Mouse (Mus musculus): ENCODE results near the gene Cdc20. TPM values are rescaled to one million over a fixed set of nuclear protein-coding genes. Genes with fewer than 3 reads are reported as not detected.
A peak's percentile ranks its signal among the peaks of the same experiment; 100 is the strongest.

Gene Cdc20
- polyA plus RNA-seq, 1 experiment from 2014 or later = 16.5 TPM

DNA sequence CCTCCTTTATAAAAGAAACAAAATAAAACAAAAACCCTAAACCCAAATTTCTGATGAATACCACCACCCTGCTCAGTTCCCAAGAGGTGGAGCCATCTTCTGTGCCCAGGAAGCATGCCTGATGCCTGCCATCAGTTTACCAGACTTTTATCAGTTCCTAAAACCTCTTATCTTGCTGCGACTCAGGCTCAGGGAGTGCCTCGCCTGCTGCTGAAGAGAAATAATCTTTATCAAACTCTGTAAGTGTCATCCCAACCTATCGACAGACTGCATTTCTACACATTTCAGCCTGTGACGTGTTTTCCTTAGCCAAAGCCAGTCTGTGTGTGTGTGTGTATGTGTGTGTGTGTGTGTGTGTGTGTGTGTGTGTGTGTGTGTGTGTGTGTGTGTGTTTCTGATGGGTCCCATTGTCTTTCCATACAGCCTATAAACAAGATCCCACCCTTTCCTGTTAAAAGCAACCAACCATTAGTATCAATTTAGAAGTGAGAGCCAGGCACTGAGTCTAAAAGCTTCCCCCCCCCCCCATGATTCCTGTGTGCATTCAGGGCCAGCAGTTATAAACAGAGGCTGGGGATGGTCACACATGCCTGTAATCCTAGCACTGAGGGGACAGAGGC is 12.5 kb downstream of the Cdc20 start:
- Histone ChIP-seq H3K27me3 (replicated peaks; ENCODE audit: insufficient read depth, low read length) (no peaks in the 10 kb centered on the region), H3K36me3 (ENCODE audit: insufficient read depth, low read length) (peaks cover 15% of the 10 kb centered on the region; the same call in 1 of the 2 replicates), H3K4me3 (ENCODE audit: low read depth, low read length) (no peak overlapping the region), H3K9ac (replicated peaks; ENCODE audit: low read depth) (no peak overlapping the region), H3K4me1 (ENCODE audit: insufficient read depth, low read depth, low read length) (peaks cover 19% of the 10 kb centered on the region; the same call in 1 of the 2 replicates), H3K27ac (ENCODE audit: low read length) (peak overlapping the region; percentile 69; the same call in 1 of the 2 replicates), H3K9me3 (ENCODE audit: low read length) (no peaks in the 10 kb centered on the region), H3K4me2 (replicated peaks; ENCODE audit: low read depth, low read length) (no peak overlapping the region)
- peak; percentile 52 for TF ChIP-seq EP300 (IDR thresholded peaks at IDR 0.05)
- TF ChIP-seq CTCF (IDR thresholded peaks at IDR 0.05) = no peak
- DNase-seq (ENCODE audit: low spot score) (peak; percentile 60), ATAC-seq (peak; percentile 4)
- 48% methylated on average over 4 of the region's 4 CpGs for WGBS

DNA sequence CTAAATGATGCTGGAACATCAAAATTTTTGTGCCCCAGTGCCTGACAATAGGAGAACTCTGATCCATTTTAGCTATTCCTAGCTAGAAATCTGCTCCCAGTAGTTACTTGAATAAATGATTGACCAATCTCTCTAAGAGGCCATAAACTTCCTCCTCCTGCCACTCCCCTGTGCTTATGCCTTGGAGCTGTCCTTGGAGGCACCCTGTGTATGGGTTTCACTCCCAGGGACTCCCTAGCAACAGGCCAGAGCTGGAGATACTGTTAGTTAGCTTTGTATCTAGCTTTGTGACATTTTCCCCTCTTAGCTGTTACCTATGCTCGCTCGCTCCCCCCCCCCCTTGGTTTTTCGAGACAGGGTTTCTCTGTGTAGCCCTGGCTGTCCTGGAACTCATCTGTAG is 15.8 kb downstream of the Cdc20 start:
- Histone ChIP-seq H3K27me3 (replicated peaks; ENCODE audit: insufficient read depth, low read length) (no peaks in the 10 kb centered on the region), H3K4me1 (ENCODE audit: insufficient read depth, low read depth, low read length) (no peaks in the 10 kb centered on the region), H3K9me3 (ENCODE audit: low read length) (no peaks in the 10 kb centered on the region), H3K4me3 (ENCODE audit: low read depth, low read length) (no peak overlapping the region), H3K27ac (ENCODE audit: low read length) (no peak overlapping the region), H3K36me3 (ENCODE audit: insufficient read depth, low read length) (peaks cover 25% of the 10 kb centered on the region), H3K9ac (replicated peaks; ENCODE audit: low read depth) (no peak overlapping the region), H3K4me2 (replicated peaks; ENCODE audit: low read depth, low read length) (no peak overlapping the region)
- TF ChIP-seq CTCF (IDR thresholded peaks at IDR 0.05) = no peak
- TF ChIP-seq EP300 (IDR thresholded peaks at IDR 0.05) = no peak
- DNase-seq (ENCODE audit: low spot score) = peak; percentile 45
- 95% methylated on average over 2 of the region's 3 CpGs for WGBS
- ATAC-seq = no peak

DNA sequence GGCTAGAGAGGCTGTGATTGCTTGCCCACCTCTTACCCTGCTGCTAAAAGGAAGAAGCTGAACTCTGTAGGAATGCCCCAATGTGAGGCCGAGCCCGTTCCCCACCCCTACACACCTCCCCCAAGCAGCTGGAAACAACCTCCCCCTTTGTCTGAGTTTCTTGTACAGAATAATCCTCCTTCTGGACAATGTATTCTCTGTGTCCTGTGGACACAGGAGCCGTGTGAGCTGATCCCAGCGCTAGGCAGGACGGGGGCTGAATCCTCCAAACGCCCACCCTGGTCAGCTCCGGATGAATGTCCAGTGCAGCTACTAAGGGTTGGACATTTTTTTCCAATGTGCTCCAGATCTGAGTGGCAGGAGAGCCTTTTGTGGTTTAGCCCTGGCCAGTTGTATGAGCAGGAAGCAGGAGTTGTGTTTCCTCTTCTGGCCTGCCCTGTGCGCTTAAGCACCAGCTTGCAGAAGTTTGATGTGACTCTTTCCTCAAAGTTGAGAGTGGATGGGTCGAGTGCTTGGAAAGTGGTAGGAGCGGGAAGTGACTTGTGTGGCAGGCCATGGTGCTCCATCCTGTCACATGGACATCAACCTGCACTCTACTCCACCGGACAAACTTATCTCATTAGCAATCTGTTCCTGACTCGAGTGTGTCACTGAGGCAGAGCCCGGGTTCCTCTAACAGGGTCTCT is 19.9 kb downstream of the Cdc20 start:
- no peak overlapping the region for H3K27ac ChIP-seq (ENCODE audit: low read length)
- no peaks in the 10 kb centered on the region for H3K27me3 ChIP-seq (replicated peaks; ENCODE audit: insufficient read depth, low read length)
- H3K4me3 ChIP-seq (ENCODE audit: low read depth, low read length) = no peak overlapping the region
- no peak for TF ChIP-seq EP300 (IDR thresholded peaks at IDR 0.05)
- no peak for TF ChIP-seq CTCF (IDR thresholded peaks at IDR 0.05)
- ATAC-seq = peak; percentile 35; the same call in 1 of the 2 replicates
- 73% methylated on average over 13 of the region's 13 CpGs for WGBS
- no peaks in the 10 kb centered on the region for H3K9me3 ChIP-seq (ENCODE audit: low read length)
- H3K4me2 ChIP-seq (replicated peaks; ENCODE audit: low read depth, low read length) = no peak overlapping the region
- H3K4me1 ChIP-seq (ENCODE audit: insufficient read depth, low read depth, low read length) = no peaks in the 10 kb centered on the region
- DNase-seq (ENCODE audit: low spot score) = no peak
- peaks cover 55% of the 10 kb centered on the region for H3K36me3 ChIP-seq (ENCODE audit: insufficient read depth, low read length)
- H3K9ac ChIP-seq (replicated peaks; ENCODE audit: low read depth) = no peak overlapping the region

DNA sequence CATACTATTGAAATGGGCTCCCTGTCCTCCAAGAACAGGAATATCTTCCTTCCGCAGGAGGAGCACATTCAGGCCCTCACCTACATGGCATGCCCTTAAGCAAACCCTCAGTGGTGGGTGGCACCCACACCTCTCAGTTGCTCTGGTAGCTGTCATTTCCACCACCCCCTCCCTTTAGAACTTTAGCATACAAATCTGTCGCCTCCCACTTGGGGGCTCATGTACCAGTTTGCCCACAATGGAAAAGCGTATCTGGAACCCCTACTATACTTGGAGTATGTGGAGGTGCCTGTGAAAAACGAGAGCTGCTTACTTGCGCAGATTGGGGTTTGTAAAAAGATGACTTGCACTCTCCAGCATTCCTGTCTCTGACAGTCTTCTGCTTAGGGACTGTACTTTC is 20.8 kb downstream of the Cdc20 start:
- Histone ChIP-seq H3K27me3 (replicated peaks; ENCODE audit: insufficient read depth, low read length) (no peaks in the 10 kb centered on the region), H3K9ac (replicated peaks; ENCODE audit: low read depth) (no peak overlapping the region), H3K4me2 (replicated peaks; ENCODE audit: low read depth, low read length) (no peak overlapping the region), H3K9me3 (ENCODE audit: low read length) (no peaks in the 10 kb centered on the region), H3K36me3 (ENCODE audit: insufficient read depth, low read length) (peaks cover 58% of the 10 kb centered on the region), H3K27ac (ENCODE audit: low read length) (no peak overlapping the region), H3K4me3 (ENCODE audit: low read depth, low read length) (no peak overlapping the region), H3K4me1 (ENCODE audit: insufficient read depth, low read depth, low read length) (no peaks in the 10 kb centered on the region)
- no peak for TF ChIP-seq CTCF (IDR thresholded peaks at IDR 0.05)
- TF ChIP-seq EP300 (IDR thresholded peaks at IDR 0.05) = no peak
- 95% methylated on average over 5 of the region's 5 CpGs for WGBS
- no peak for DNase-seq (ENCODE audit: low spot score)
- ATAC-seq = no peak

DNA sequence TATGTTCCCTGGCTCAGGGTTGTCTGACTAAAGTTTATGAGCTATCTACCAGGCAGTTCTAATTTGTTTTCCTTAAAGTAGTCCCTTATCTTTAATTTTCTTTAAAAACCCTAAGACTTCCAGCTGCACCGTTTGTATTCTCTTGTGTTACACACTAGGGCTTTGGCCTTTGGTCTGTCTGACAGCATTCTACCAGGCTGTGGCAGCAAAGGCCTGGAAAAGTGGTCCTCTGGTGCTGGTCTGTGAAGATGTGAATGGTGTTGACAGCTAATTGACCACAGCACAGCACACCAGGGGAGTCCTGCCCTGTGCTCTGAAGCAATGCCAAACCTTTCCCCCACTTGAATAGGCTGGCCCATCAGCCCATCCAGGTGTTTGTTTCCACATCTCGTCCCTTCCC is 21.4 kb downstream of the Cdc20 start:
- no peak for ATAC-seq

DNA sequence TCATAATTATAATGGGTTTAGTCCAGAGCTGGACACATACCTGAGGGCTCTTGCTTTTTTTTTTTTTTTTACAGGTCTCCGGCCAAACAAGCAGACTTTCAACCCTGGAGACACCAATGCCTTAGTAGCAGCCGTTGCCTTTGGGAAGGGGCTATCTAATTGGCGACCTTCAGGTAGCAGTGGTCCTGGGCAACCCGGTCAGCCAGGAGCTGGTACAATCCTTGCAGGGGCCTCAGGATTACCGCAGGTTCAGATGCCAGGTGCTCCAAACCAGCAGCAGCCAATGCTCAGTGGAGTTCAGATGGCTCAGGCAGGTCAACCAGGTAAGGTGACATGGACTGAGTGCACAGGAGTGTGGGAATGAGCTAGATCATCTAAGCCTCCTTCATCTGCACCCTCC is 23.6 kb downstream of the Cdc20 start:
- WGBS = 96% methylated on average over 5 of the region's 5 CpGs
- TF ChIP-seq CTCF (IDR thresholded peaks at IDR 0.05) (no peak), EP300 (IDR thresholded peaks at IDR 0.05) (no peak)
- DNase-seq (ENCODE audit: low spot score) = no peak
- ATAC-seq = no peak
- no peak overlapping the region for H3K4me2 ChIP-seq (replicated peaks; ENCODE audit: low read depth, low read length)
- H3K27ac ChIP-seq (ENCODE audit: low read length) = no peak overlapping the region
- H3K9ac ChIP-seq (replicated peaks; ENCODE audit: low read depth) = no peak overlapping the region
- no peaks in the 10 kb centered on the region for H3K27me3 ChIP-seq (replicated peaks; ENCODE audit: insufficient read depth, low read length)
- H3K36me3 ChIP-seq (ENCODE audit: insufficient read depth, low read length) = peaks cover 43% of the 10 kb centered on the region
- no peak overlapping the region for H3K4me3 ChIP-seq (ENCODE audit: low read depth, low read length)
- H3K4me1 ChIP-seq (ENCODE audit: insufficient read depth, low read depth, low read length) = peaks cover 10% of the 10 kb centered on the region; the same call in 1 of the 2 replicates
- H3K9me3 ChIP-seq (ENCODE audit: low read length) = no peaks in the 10 kb centered on the region

More for the DNA sequence above, 21.4 kb downstream of the Cdc20 start:
- Histone ChIP-seq H3K27me3 (replicated peaks; ENCODE audit: insufficient read depth, low read length) (no peaks in the 10 kb centered on the region), H3K4me3 (ENCODE audit: low read depth, low read length) (no peak overlapping the region), H3K4me1 (ENCODE audit: insufficient read depth, low read depth, low read length) (no peaks in the 10 kb centered on the region), H3K9me3 (ENCODE audit: low read length) (no peaks in the 10 kb centered on the region), H3K27ac (ENCODE audit: low read length) (no peak overlapping the region), H3K36me3 (ENCODE audit: insufficient read depth, low read length) (peaks cover 54% of the 10 kb centered on the region), H3K9ac (replicated peaks; ENCODE audit: low read depth) (no peak overlapping the region), H3K4me2 (replicated peaks; ENCODE audit: low read depth, low read length) (no peak overlapping the region)
- WGBS = 66% methylated on average over 2 of the region's 2 CpGs
- peak; percentile 24; the same call in 1 of the 2 replicates for TF ChIP-seq CTCF (IDR thresholded peaks at IDR 0.05)
- TF ChIP-seq EP300 (IDR thresholded peaks at IDR 0.05) = no peak
- DNase-seq (ENCODE audit: low spot score) = no peak
